Mouse (Mus musculus): ENCODE measurements around the gene Ppp4r2. TPM values are rescaled to one million over a fixed set of nuclear protein-coding genes. Genes with fewer than 3 reads are reported as not detected.

Ppp4r2 gene
- polyA plus RNA-seq (2017; shearing (Covaris generic)) = 10 to 100 TPM; 22.8 to 35.4 (median 30.6) TPM

GRCm38 (mm10) chr6:100833355-100833754 is at the start of gene Ppp4r2:
Gene Ppp4r2 (plus strand): TSS chr6:100833622.
- ATAC-seq = peak; percentile 86

GRCm38 (mm10) chr6:100787726-100788125 is 45.7 kb upstream of the Ppp4r2 start:
- ATAC-seq = no peak

GRCm38 (mm10) chr6:100789161-100789560 is 44.3 kb upstream of the Ppp4r2 start:
- ATAC-seq = no peak

- ATAC-seq = peak; percentile 64
These were observed 41.3 kb upstream of the Ppp4r2 start for GRCm38 (mm10) chr6:100792055-100792659.

- no peak for ATAC-seq
These were observed 40.3 kb upstream of the Ppp4r2 start for GRCm38 (mm10) chr6:100792973-100793769.

GRCm38 (mm10) chr6:100795797-100796196 is 37.6 kb upstream of the Ppp4r2 start:
- ATAC-seq = no peak

- no peak for ATAC-seq
These were observed 34.1 kb upstream of the Ppp4r2 start for GRCm38 (mm10) chr6:100799290-100799689.

GRCm38 (mm10) chr6:100799766-100800165 is 33.7 kb upstream of the Ppp4r2 start:
- no peak for ATAC-seq

- ATAC-seq = peak; percentile 93
These were observed 32.9 kb upstream of the Ppp4r2 start for GRCm38 (mm10) chr6:100800497-100800955.

- no peak for ATAC-seq
These were observed 30.9 kb upstream of the Ppp4r2 start for GRCm38 (mm10) chr6:100802381-100803083.

- no peak for ATAC-seq
These were observed 30.2 kb upstream of the Ppp4r2 start for GRCm38 (mm10) chr6:100803250-100803649.

GRCm38 (mm10) chr6:100807187-100807586 is 26.2 kb upstream of the Ppp4r2 start:
- peak; percentile 95 for ATAC-seq

- no peak for ATAC-seq
These were observed 25.7 kb upstream of the Ppp4r2 start for GRCm38 (mm10) chr6:100807746-100808145.

GRCm38 (mm10) chr6:100808221-100808778 is 25.1 kb upstream of the Ppp4r2 start:
- no peak for ATAC-seq

GRCm38 (mm10) chr6:100810117-100810516 is 23.3 kb upstream of the Ppp4r2 start:
- ATAC-seq = no peak

GRCm38 (mm10) chr6:100811731-100812130 is 21.7 kb upstream of the Ppp4r2 start:
- no peak for ATAC-seq

- ATAC-seq = no peak
These were observed 12.1 kb upstream of the Ppp4r2 start for GRCm38 (mm10) chr6:100821367-100821766.

GRCm38 (mm10) chr6:100823356-100823755 is 10.1 kb upstream of the Ppp4r2 start:
- no peak for ATAC-seq

GRCm38 (mm10) chr6:100824381-100824965 is 8.9 kb upstream of the Ppp4r2 start:
- peak; percentile 28 for ATAC-seq

GRCm38 (mm10) chr6:100826046-100826445 is 7.4 kb upstream of the Ppp4r2 start:
- no peak for ATAC-seq

GRCm38 (mm10) chr6:100828565-100828964 is 4.9 kb upstream of the Ppp4r2 start:
- no peak for ATAC-seq

- no peak for ATAC-seq
These were observed 3.7 kb upstream of the Ppp4r2 start for GRCm38 (mm10) chr6:100829770-100830169.

GRCm38 (mm10) chr6:100831188-100831587 is 2.2 kb upstream of the Ppp4r2 start:
- no peak for ATAC-seq
